Mouse (Mus musculus) small intestine, adult 2 months (tissue): ENCODE data around the gene Exoc2.

ENCODE experiments used
- CTCF ChIP-seq: fragments of 200-500 bp; IDR thresholded peaks from 2 replicates; pipeline ENCODE4 v1.5.1; 2012; ENCODE audit warnings: low read depth, mild to moderate bottlenecking, control low read depth, inconsistent platforms, low read length, moderate library complexity, mixed read lengths; ENCODE audit not compliant: insufficient replicate concordance, insufficient read length; ENCODE audit errors: extremely low read depth
- POLR2A ChIP-seq: fragments of 200-500 bp; IDR thresholded peaks from 2 replicates; pipeline ENCODE4 v1.6.1; 2012; ENCODE audit warnings: low read depth, mild to moderate bottlenecking, control low read depth, inconsistent platforms, low read length, moderate library complexity

GRCm38 (mm10) chr13:30947129-30947528 lies 26.8 kb downstream of the Exoc2 start:
- no peak for TF ChIP-seq POLR2A
- TF ChIP-seq CTCF: no peak
